Mouse (Mus musculus) lung, adult 2 months (tissue): Measurements from ENCODE around the gene S100a4.

ENCODE experiments used
- CTCF ChIP-seq: fragments of 200-500 bp; IDR thresholded peaks from 2 replicates; pipeline ENCODE4 v1.5.1; 2011; ENCODE audit warnings: mild to moderate bottlenecking, low read length, control low read depth; ENCODE audit not compliant: insufficient read depth
- POLR2A ChIP-seq: fragments of 200-500 bp; IDR thresholded peaks from 2 replicates; pipeline ENCODE4 v1.6.1; 2011; ENCODE audit warnings: low read depth, mild to moderate bottlenecking, control low read depth, low read length, borderline replicate concordance; ENCODE audit errors: extremely low read depth

- TF ChIP-seq CTCF (peak; percentile 74), POLR2A (no peak)
Observed at GRCm38 (mm10) chr3:90644220-90644619, 40.6 kb downstream of the S100a4 start.
